ENCODE assay signal across 9 mouse cellular contexts in the genomic region with DNA sequence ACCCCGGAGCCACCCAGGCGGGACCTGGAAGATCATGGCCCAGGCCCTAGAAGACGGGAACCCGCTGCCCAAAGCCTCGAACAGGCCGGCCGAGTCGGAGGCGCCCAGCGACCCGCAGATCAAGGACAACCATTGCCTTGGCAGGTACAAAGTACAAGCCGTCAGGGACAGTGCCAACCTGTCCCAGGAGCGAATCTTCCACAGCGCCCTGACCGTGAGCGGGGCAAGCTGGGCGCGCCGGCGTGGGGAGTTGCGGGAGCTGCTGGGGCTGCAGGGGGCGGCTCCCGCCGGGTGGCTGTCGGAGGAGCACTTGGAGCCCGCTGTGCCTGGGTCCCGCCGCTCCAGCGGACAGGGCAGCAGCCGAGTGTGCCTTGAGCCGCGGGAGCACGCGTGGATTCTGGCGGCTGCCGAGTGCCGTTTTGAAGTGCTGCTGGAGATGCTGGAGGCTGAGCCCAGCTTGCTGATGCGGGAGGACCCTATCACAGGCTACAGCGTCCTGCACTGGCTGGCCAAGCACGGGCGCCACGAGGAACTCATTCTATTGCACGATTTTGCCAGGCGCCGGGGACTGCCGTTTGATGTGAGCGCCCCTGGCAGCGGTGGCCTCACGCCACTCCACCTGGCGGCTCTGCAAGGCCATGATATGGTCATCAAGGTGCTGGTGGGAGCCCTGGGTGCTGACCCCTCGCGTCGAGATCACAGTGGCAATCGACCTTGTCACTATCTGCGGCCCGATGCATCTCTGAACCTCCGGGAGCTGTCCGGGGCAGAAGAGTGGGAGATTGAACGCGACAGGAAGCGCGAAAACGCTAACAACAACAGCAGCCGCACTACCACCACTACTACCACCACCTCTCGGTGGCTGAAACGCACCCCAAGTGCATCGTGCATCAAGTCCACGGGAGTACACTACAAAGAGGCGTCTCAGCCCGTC. TPM values are rescaled to one million over a fixed set of nuclear protein-coding genes. Genes with fewer than 3 reads are reported as not detected.
DNase-seq lines count a peak whose midpoint lies in the region; ATAC-seq and TF ChIP-seq lines count a peak whose summit lies in the region.
"Had no signal": no experiment of that assay in that cellular context is flagged by ENCODE, and none has a peak within 500 bp of the region (broad histone marks: within the 10 kb centered on the region; RNA-seq: fewer than 3 reads in every experiment).

No protein-coding gene starts in this region.

- intact Hi-C loops in heart, postnatal 36 days (cut with DNase I) = no loop called here

- H3K4me1 ChIP-seq in heart, embryonic 11.5 days (ENCODE audit: control insufficient read depth, insufficient read depth, low read length) = 0 out of 2 replicates have a peak, but pooled peaks cover 3% of the 10 kb centered on the region
- H3K4me1 ChIP-seq in embryonic facial prominence, embryonic 15.5 days = peaks cover 15% of the 10 kb centered on the region
- H3K4me1 ChIP-seq in kidney, adult 2 months (ENCODE audit: control insufficient read depth, insufficient read depth, low read length) = no peaks in the 10 kb centered on the region; the same call in 1 of the 2 replicates
- peaks cover 11% of the 10 kb centered on the region; the same call in 1 of the 2 replicates for H3K4me1 ChIP-seq in midbrain, embryonic 12.5 days

- no peak for DNase-seq in heart, postnatal 36 days
- DNase-seq in MN1 (ENCODE audit: low spot score) = peak; percentile 10
- DNase-seq in kidney, adult 2 months = peak; percentile 22
- DNase-seq in layer of hippocampus, adult 9-10 months (ENCODE audit: low spot score) = no peak
- DNase-seq in urinary bladder, postnatal 4 days (ENCODE audit: low spot score in 2 of 2) = no peak

- no peak for TF ChIP-seq CTCF in kidney, adult 2 months (conservative IDR thresholded peaks at IDR 0.05; ENCODE audit: insufficient read depth, insufficient read length, low read depth, low read length)

- no peak overlapping the region for H3K27ac ChIP-seq in heart, embryonic 11.5 days (ENCODE audit: low read depth, low read length)
- no peak overlapping the region for H3K27ac ChIP-seq in embryonic facial prominence, embryonic 15.5 days (replicated peaks)
- H3K27ac ChIP-seq in kidney, adult 2 months (ENCODE audit: insufficient read depth, low read depth, low read length) = no peak overlapping the region
- H3K27ac ChIP-seq in midbrain, embryonic 12.5 days (replicated peaks) = no peak overlapping the region

- H3K27me3 ChIP-seq in heart, embryonic 11.5 days (ENCODE audit: control insufficient read depth, insufficient read depth, low read length) = peaks cover 53% of the 10 kb centered on the region
- peaks cover 49% of the 10 kb centered on the region for H3K27me3 ChIP-seq in embryonic facial prominence, embryonic 15.5 days
- no peaks in the 10 kb centered on the region; the same call in 1 of the 2 replicates for H3K27me3 ChIP-seq in kidney, adult 2 months (replicated peaks; ENCODE audit: control insufficient read depth, insufficient read depth, low read length)
- peaks cover 76% of the 10 kb centered on the region for H3K27me3 ChIP-seq in midbrain, embryonic 12.5 days

- H3K4me3 ChIP-seq in heart, embryonic 11.5 days (ENCODE audit: low read depth, low read length) = peak overlapping the region; percentile 36
- peak overlapping the region; percentile 35 for H3K4me3 ChIP-seq in embryonic facial prominence, embryonic 15.5 days (replicated peaks)
- H3K4me3 ChIP-seq in kidney, adult 2 months (ENCODE audit: insufficient read depth, low read depth, low read length) = peak overlapping the region; percentile 21
- peak overlapping the region; percentile 38 for H3K4me3 ChIP-seq in midbrain, embryonic 12.5 days

- ATAC-seq in heart, embryonic 11.5 days (replicated peaks; ENCODE audit: insufficient number of reproducible peaks, low FRiP score, low TSS enrichment) = no peak
- no peak for ATAC-seq in embryonic facial prominence, embryonic 15.5 days (ENCODE audit: insufficient number of reproducible peaks, low FRiP score, low TSS enrichment, low read depth)
- ATAC-seq in midbrain, embryonic 12.5 days (ENCODE audit: low FRiP score, low read depth) = no peak

- no peaks in the 10 kb centered on the region for H3K9me3 ChIP-seq in heart, embryonic 11.5 days (replicated peaks; ENCODE audit: control insufficient read depth, low read length)
- H3K9me3 ChIP-seq in embryonic facial prominence, embryonic 15.5 days (replicated peaks) = no peaks in the 10 kb centered on the region
- no peaks in the 10 kb centered on the region for H3K9me3 ChIP-seq in midbrain, embryonic 12.5 days

- H3K36me3 ChIP-seq in heart, embryonic 11.5 days (ENCODE audit: control insufficient read depth, insufficient read depth, low read length) = no peaks in the 10 kb centered on the region
- no peaks in the 10 kb centered on the region for H3K36me3 ChIP-seq in embryonic facial prominence, embryonic 15.5 days
- no peaks in the 10 kb centered on the region for H3K36me3 ChIP-seq in kidney, adult 2 months (ENCODE audit: control insufficient read depth, insufficient read depth, low read length)
- H3K36me3 ChIP-seq in midbrain, embryonic 12.5 days = no peaks in the 10 kb centered on the region

- WGBS in heart, embryonic 11.5 days (ENCODE audit: insufficient replicate concordance) = 18% methylated on average over 67 of the region's 70 CpGs
- WGBS in embryonic facial prominence, embryonic 15.5 days = 17% methylated on average over 67 of the region's 70 CpGs
- 3% methylated on average over 60 of the region's 70 CpGs for WGBS in kidney, adult 2 months
- 24% methylated on average over 65 of the region's 70 CpGs for WGBS in midbrain, embryonic 12.5 days

- H3K9ac ChIP-seq in heart, embryonic 11.5 days (ENCODE audit: low read depth, low read length) = 0 out of 2 replicates have a peak overlapping the region, but pooled peaks have one; percentile 22
- no peak overlapping the region for H3K9ac ChIP-seq in embryonic facial prominence, embryonic 15.5 days
- no peak overlapping the region for H3K9ac ChIP-seq in midbrain, embryonic 12.5 days (replicated peaks)

- H3K4me2 ChIP-seq in heart, embryonic 11.5 days = peak overlapping the region; percentile 62
- peak overlapping the region; percentile 52 for H3K4me2 ChIP-seq in embryonic facial prominence, embryonic 15.5 days (replicated peaks)
- peak overlapping the region; percentile 63 for H3K4me2 ChIP-seq in midbrain, embryonic 12.5 days (replicated peaks)

- no peak for TF ChIP-seq POLR2A in kidney, adult 2 months (IDR thresholded peaks at IDR 0.05; ENCODE audit: low read depth, low read length)

RNA-seq across cellular contexts. Expression of a gene that starts 0.5 kb away (rescaled TPM):
- 1.1 and 1.2 TPM in 2 replicates for polyA plus RNA-seq in heart, embryonic 11.5 days (2014; fragmentation: Nextera tagmentation; extraction: Ambion mirVana)
- not detected for total RNA-seq in heart, postnatal 36 days (2021)
- polyA plus RNA-seq in embryonic facial prominence, embryonic 15.5 days (2015; fragmentation: Nextera tagmentation; extraction: Ambion mirVana) = not detected in 2 replicates
- 0.22 and 0.29 TPM in 2 replicates for polyA plus RNA-seq in kidney, adult 2 months (2012; rRNA removed)
- not detected in 2 replicates for polyA plus RNA-seq in midbrain, embryonic 12.5 days (2016; fragmentation: Nextera tagmentation; extraction: Ambion mirVana)
- polyA plus RNA-seq: large intestine, adult 2 months had no signal

RNA-seq across cellular contexts. Expression of a gene that starts 36.0 kb away (rescaled TPM):
- polyA plus RNA-seq in heart, embryonic 11.5 days (2014; fragmentation: Nextera tagmentation; extraction: Ambion mirVana) = 410 and 450 TPM in 2 replicates
- total RNA-seq in heart, postnatal 36 days (2021) = 100 to 1,000 TPM; 303 to 327 TPM
- polyA plus RNA-seq in embryonic facial prominence, embryonic 15.5 days (2015; fragmentation: Nextera tagmentation; extraction: Ambion mirVana) = 534 and 566 TPM in 2 replicates
- 69.4 and 115 TPM in 2 replicates for polyA plus RNA-seq in kidney, adult 2 months (2012; rRNA removed)
- polyA plus RNA-seq in midbrain, embryonic 12.5 days (2016; fragmentation: Nextera tagmentation; extraction: Ambion mirVana) = 412 and 427 TPM in 2 replicates

RNA-seq across cellular contexts. Expression of a gene that starts 57.6 kb away (rescaled TPM):
- polyA plus RNA-seq in heart, embryonic 11.5 days (2014; fragmentation: Nextera tagmentation; extraction: Ambion mirVana) = 24.8 and 25.5 TPM in 2 replicates
- 1 to 10 TPM; 5.1 to 5.6 TPM for total RNA-seq in heart, postnatal 36 days (2021)
- 24.0 and 24.4 TPM in 2 replicates for polyA plus RNA-seq in embryonic facial prominence, embryonic 15.5 days (2015; fragmentation: Nextera tagmentation; extraction: Ambion mirVana)
- polyA plus RNA-seq in kidney, adult 2 months (2012; rRNA removed) = 5.3 and 5.7 TPM in 2 replicates
- 49.2 and 55.5 TPM in 2 replicates for polyA plus RNA-seq in midbrain, embryonic 12.5 days (2016; fragmentation: Nextera tagmentation; extraction: Ambion mirVana)

Comparison
In these comparisons a context has a peak if more than half of its experiments do, and no peak if none do; other contexts are left out.
1. DNase-seq: peak in MN1 (single experiment) and kidney, adult 2 months (single experiment); none in heart, postnatal 36 days (0 of 2), layer of hippocampus, adult 9-10 months (single experiment) and urinary bladder, postnatal 4 days (0 of 2).
2. Peak in every context shown above with its lines, with median percentiles within 50 percentile points of each other: H3K4me2 ChIP-seq and H3K4me3 ChIP-seq.